Mouse (Mus musculus) ovary, postnatal 36 days (tissue): ENCODE data around the gene Usp4.
A peak's percentile ranks its signal among the peaks of the same experiment; 100 is the strongest.
"Not testable (repeated sequence)": the region's sequence is repeated elsewhere in the genome, so short reads cannot be mapped to it uniquely, and the experiment has no call there.

Experiments
- DNase-seq: peaks from one replicate; pipeline ENCODE4 v3.0.0; 2022; ENCODE audit warnings: low spot score, mixed read lengths

Usp4 gene

GRCm38 (mm10) chr9:108347540-108348289 is at the start of gene Usp4:
TSS of gene Usp4 (plus strand) at chr9:108347853.
- peak; percentile 88 for DNase-seq

GRCm38 (mm10) chr9:108301853-108302252 is 45.8 kb upstream of the Usp4 start:
- DNase-seq, result no peak

- DNase-seq, result no peak
Observed at GRCm38 (mm10) chr9:108304716-108305115, 42.9 kb upstream of the Usp4 start.

GRCm38 (mm10) chr9:108305170-108305569 is 42.5 kb upstream of the Usp4 start:
- peak; percentile 13 for DNase-seq

GRCm38 (mm10) chr9:108305629-108306520 is 41.8 kb upstream of the Usp4 start, which contains the start of the genes Rhoa and Tcta:
TSS of gene Rhoa (plus strand) at chr9:108306129.
TSS of gene Tcta (minus strand) at chr9:108306160.
- peak; percentile 96 for DNase-seq

- DNase-seq, result peak; percentile 84
Observed at GRCm38 (mm10) chr9:108306571-108306980, 41.1 kb upstream of the Usp4 start.

GRCm38 (mm10) chr9:108307021-108307807 is 40.4 kb upstream of the Usp4 start:
- DNase-seq, result no peak

- DNase-seq, result no peak
Observed at GRCm38 (mm10) chr9:108308141-108308540, 39.5 kb upstream of the Usp4 start.

- DNase-seq, result no peak
Observed at GRCm38 (mm10) chr9:108317572-108317971, 30.1 kb upstream of the Usp4 start.

- no peak for DNase-seq
Observed at GRCm38 (mm10) chr9:108318462-108318861, 29.2 kb upstream of the Usp4 start.

GRCm38 (mm10) chr9:108322054-108322453 is 25.6 kb upstream of the Usp4 start:
- not testable (repeated sequence) for DNase-seq

- DNase-seq, result no peak
Observed at GRCm38 (mm10) chr9:108324784-108325183, 22.9 kb upstream of the Usp4 start.

GRCm38 (mm10) chr9:108325811-108326210 is 21.8 kb upstream of the Usp4 start:
- DNase-seq, result no peak

- DNase-seq, result no peak
Observed at GRCm38 (mm10) chr9:108337848-108338550, 9.7 kb upstream of the Usp4 start.

GRCm38 (mm10) chr9:108338551-108338885 is 9.1 kb upstream of the Usp4 start:
- DNase-seq, result peak; percentile 15

GRCm38 (mm10) chr9:108338886-108339781 is 8.5 kb upstream of the Usp4 start, which contains the start of gene Gpx1:
TSS of gene Gpx1 (plus strand) at chr9:108338903.
- peak; percentile 89 for DNase-seq

- DNase-seq, result peak; percentile 36
Observed at GRCm38 (mm10) chr9:108339886-108340257, 7.8 kb upstream of the Usp4 start.

GRCm38 (mm10) chr9:108340258-108341138 is 7.2 kb upstream of the Usp4 start:
- no peak for DNase-seq

- DNase-seq, result no peak
Observed at GRCm38 (mm10) chr9:108341139-108341475, 6.5 kb upstream of the Usp4 start.

- DNase-seq, result no peak
Observed at GRCm38 (mm10) chr9:108341801-108342200, 5.9 kb upstream of the Usp4 start.
